Mouse (Mus musculus) c-Kit-negative CD71-positive TER-119-positive erythroid progenitor cells, embryonic 14.5 days (primary cell): ENCODE measurements around the gene Tubd1.
A peak's percentile ranks its signal among the peaks of the same experiment; 100 is the strongest.

ENCODE experiments used
- DNase-seq: peaks from one replicate; pipeline ENCODE4 v3.0.0-alpha.2; 2013; ENCODE audit warnings: low read depth, low spot score

Gene Tubd1

GRCm38 (mm10) chr11:86598572-86598971 is 53.8 kb downstream of the Tubd1 start:
- DNase-seq: no peak

GRCm38 (mm10) chr11:86599378-86600208 is 54.8 kb downstream of the Tubd1 start:
- DNase-seq: no peak

- DNase-seq: no peak
Measured at GRCm38 (mm10) chr11:86600209-86600557, 55.4 kb downstream of the Tubd1 start.

- no peak for DNase-seq
Measured at GRCm38 (mm10) chr11:86602116-86602515, 57.3 kb downstream of the Tubd1 start.

GRCm38 (mm10) chr11:86603719-86604118 is 58.9 kb downstream of the Tubd1 start:
- DNase-seq: no peak

GRCm38 (mm10) chr11:86604289-86604688 is 59.5 kb downstream of the Tubd1 start:
- DNase-seq: no peak

GRCm38 (mm10) chr11:86604732-86605520 is 60.1 kb downstream of the Tubd1 start:
- DNase-seq: no peak

- DNase-seq: no peak
Measured at GRCm38 (mm10) chr11:86606621-86607339, 62.0 kb downstream of the Tubd1 start.

- DNase-seq: no peak
Measured at GRCm38 (mm10) chr11:86607808-86608350, 63.1 kb downstream of the Tubd1 start.

- peak; percentile 76 for DNase-seq
Measured at GRCm38 (mm10) chr11:86610239-86610638, 65.4 kb downstream of the Tubd1 start.

GRCm38 (mm10) chr11:86611991-86612390 is 67.2 kb downstream of the Tubd1 start:
- DNase-seq: no peak

GRCm38 (mm10) chr11:86614056-86614530 is 69.3 kb downstream of the Tubd1 start:
- peak; percentile 94 for DNase-seq

- no peak for DNase-seq
Measured at GRCm38 (mm10) chr11:86614607-86615006, 69.8 kb downstream of the Tubd1 start.
